Mouse (Mus musculus) embryonic facial prominence, embryonic 11.5 days (tissue): ENCODE measurements around the gene Klf7. TPM values are rescaled to one million over a fixed set of nuclear protein-coding genes. Genes with fewer than 3 reads are reported as not detected.

ENCODE experiments used
- ATAC-seq: fragments of 200-750 bp; cut with Nextera tagmentation; replicated peaks from 2 replicates; pipeline ENCODE4 v1.8.0; 2017; ENCODE audit warnings: low read depth; ENCODE audit not compliant: insufficient number of reproducible peaks, low FRiP score, low TSS enrichment
- DNase-seq: peaks from one replicate; pipeline ENCODE4 v3.0.0-alpha.2; 2015; ENCODE audit warnings: low spot score
- H3K27ac ChIP-seq: fragments of 300-500 bp; sonication (generic); replicated peaks from 2 replicates; pipeline ENCODE4 v1.5.1; 2014; ENCODE audit warnings: mild to moderate bottlenecking, low read depth, low read length, control low read depth
- H3K27me3 ChIP-seq: fragments of 300-500 bp; sonication (generic); 2 replicates; pipeline ENCODE4 v1.6.1; 2014; ENCODE audit warnings: mild to moderate bottlenecking, low read length, moderate library complexity, mixed read lengths; ENCODE audit not compliant: control insufficient read depth, insufficient read depth
- H3K36me3 ChIP-seq: fragments of 300-500 bp; sonication (generic); replicated peaks from 2 replicates; pipeline ENCODE4 v1.6.1; 2014; ENCODE audit warnings: low read depth, mild to moderate bottlenecking, low read length, moderate library complexity, mixed read lengths; ENCODE audit not compliant: control insufficient read depth, insufficient read depth
- H3K4me1 ChIP-seq: fragments of 300-500 bp; sonication (generic); 2 replicates; pipeline ENCODE4 v1.6.1; 2014; ENCODE audit warnings: low read length, mixed read lengths; ENCODE audit not compliant: control insufficient read depth, insufficient read depth
- H3K4me2 ChIP-seq: fragments of 300-500 bp; sonication (generic); 2 replicates; pipeline ENCODE4 v1.6.1; 2014; ENCODE audit warnings: low read depth, mild to moderate bottlenecking, control low read depth, low read length, moderate library complexity
- H3K4me3 ChIP-seq: fragments of 300-500 bp; sonication (generic); 2 replicates; pipeline ENCODE4 v1.5.1; 2014; ENCODE audit warnings: low read depth, low read length, control low read depth
- H3K9ac ChIP-seq: fragments of 300-500 bp; sonication (generic); replicated peaks from 2 replicates; pipeline ENCODE4 v1.6.1; 2014; ENCODE audit warnings: mild to moderate bottlenecking, control low read depth, low read length
- H3K9me3 ChIP-seq: fragments of 300-500 bp; sonication (generic); replicated peaks from 2 replicates; pipeline ENCODE4 v1.6.1; 2016; ENCODE audit warnings: mild to moderate bottlenecking, low read length, inconsistent platforms, mixed read lengths; ENCODE audit not compliant: control insufficient read depth
- WGBS: fragments of 180-500 bp; shearing (Covaris S2); extraction: QIAGEN DNeasy Blood & Tissue Kit; methylation state at CpG from one replicate; pipeline ENCODE4 v1.1.7; 2014; 5-methylcytosine and 5-hydroxymethylcytosine counted together
- polyA plus RNA-seq: library from polyadenylated mRNA; unstranded; fragments of >200 nt; fragmentation: Nextera tagmentation; extraction: Ambion mirVana; gene quantifications from 2 replicates; pipeline ENCODE4 v1.2.1, GENCODE M21; 2014

Klf7 gene
- polyA plus RNA-seq, 1 experiment from 2014 or later, result 15.6 TPM

GRCm38 (mm10) chr1:64040061-64040686 lies 81.9 kb downstream of the Klf7 start:
- 81% methylated on average over 10 of the region's 10 CpGs for WGBS
- ATAC-seq (no peak), DNase-seq (no peak)
- no peaks in the 10 kb centered on the region for H3K9me3 ChIP-seq
- H3K27me3 ChIP-seq, result no peaks in the 10 kb centered on the region
- no peak overlapping the region for H3K27ac ChIP-seq
- H3K4me3 ChIP-seq, result no peak overlapping the region
- no peaks in the 10 kb centered on the region for H3K36me3 ChIP-seq
- no peak overlapping the region for H3K4me2 ChIP-seq
- H3K9ac ChIP-seq, result no peak overlapping the region
- no peaks in the 10 kb centered on the region; the same call in 1 of the 2 replicates for H3K4me1 ChIP-seq

GRCm38 (mm10) chr1:64038343-64038742 lies 83.7 kb downstream of the Klf7 start:
- Histone ChIP-seq H3K27me3 (no peaks in the 10 kb centered on the region), H3K4me1 (no peaks in the 10 kb centered on the region), H3K36me3 (no peaks in the 10 kb centered on the region), H3K9me3 (no peaks in the 10 kb centered on the region), H3K9ac (no peak overlapping the region), H3K4me2 (no peak overlapping the region), H3K4me3 (no peak overlapping the region), H3K27ac (no peak overlapping the region)
- ATAC-seq, result no peak
- no peak for DNase-seq
- 80% methylated on average over 5 of the region's 5 CpGs for WGBS

GRCm38 (mm10) chr1:64037800-64038199 lies 84.3 kb downstream of the Klf7 start:
- H3K27ac ChIP-seq, result no peak overlapping the region
- WGBS, result 89% methylated on average over 6 of the region's 6 CpGs
- H3K36me3 ChIP-seq, result no peaks in the 10 kb centered on the region
- DNase-seq (no peak), ATAC-seq (no peak)
- H3K4me2 ChIP-seq, result no peak overlapping the region
- no peak overlapping the region for H3K4me3 ChIP-seq
- H3K4me1 ChIP-seq, result no peaks in the 10 kb centered on the region
- no peaks in the 10 kb centered on the region for H3K9me3 ChIP-seq
- H3K9ac ChIP-seq, result no peak overlapping the region
- H3K27me3 ChIP-seq, result no peaks in the 10 kb centered on the region

- Histone ChIP-seq H3K27me3 (no peaks in the 10 kb centered on the region), H3K4me3 (no peak overlapping the region), H3K4me2 (no peak overlapping the region), H3K27ac (no peak overlapping the region), H3K4me1 (no peaks in the 10 kb centered on the region), H3K9me3 (no peaks in the 10 kb centered on the region), H3K36me3 (no peaks in the 10 kb centered on the region), H3K9ac (no peak overlapping the region)
- WGBS, result 83% methylated on average over 7 of the region's 7 CpGs
- ATAC-seq (no peak), DNase-seq (no peak)
Measured at GRCm38 (mm10) chr1:64036881-64037452, 85.1 kb downstream of the Klf7 start.

- ATAC-seq (no peak), DNase-seq (no peak)
- no peaks in the 10 kb centered on the region for H3K9me3 ChIP-seq
- no peaks in the 10 kb centered on the region for H3K4me1 ChIP-seq
- no peaks in the 10 kb centered on the region for H3K27me3 ChIP-seq
- no peak overlapping the region for H3K4me3 ChIP-seq
- H3K36me3 ChIP-seq, result no peaks in the 10 kb centered on the region
- H3K4me2 ChIP-seq, result no peak overlapping the region
- 75% methylated on average over 7 of the region's 7 CpGs for WGBS
- H3K9ac ChIP-seq, result no peak overlapping the region
- H3K27ac ChIP-seq, result no peak overlapping the region
Measured at GRCm38 (mm10) chr1:64035804-64036203, 86.3 kb downstream of the Klf7 start.

GRCm38 (mm10) chr1:64035087-64035791 lies 86.8 kb downstream of the Klf7 start:
- DNase-seq (no peak), ATAC-seq (no peak)
- no peaks in the 10 kb centered on the region for H3K36me3 ChIP-seq
- no peak overlapping the region for H3K27ac ChIP-seq
- no peak overlapping the region for H3K4me2 ChIP-seq
- no peaks in the 10 kb centered on the region for H3K9me3 ChIP-seq
- no peak overlapping the region for H3K9ac ChIP-seq
- no peaks in the 10 kb centered on the region for H3K27me3 ChIP-seq
- no peak overlapping the region for H3K4me3 ChIP-seq
- H3K4me1 ChIP-seq, result no peaks in the 10 kb centered on the region
- WGBS, result 87% methylated on average over 15 of the region's 15 CpGs

GRCm38 (mm10) chr1:64032502-64033231 lies 89.4 kb downstream of the Klf7 start:
- Histone ChIP-seq H3K36me3 (no peaks in the 10 kb centered on the region), H3K9ac (no peak overlapping the region), H3K27me3 (no peaks in the 10 kb centered on the region), H3K27ac (no peak overlapping the region), H3K4me3 (no peak overlapping the region), H3K4me2 (no peak overlapping the region), H3K4me1 (no peaks in the 10 kb centered on the region), H3K9me3 (no peaks in the 10 kb centered on the region)
- DNase-seq (no peak), ATAC-seq (no peak)
- WGBS, result 88% methylated on average over 9 of the region's 9 CpGs

- no peak overlapping the region for H3K4me3 ChIP-seq
- no peak overlapping the region for H3K9ac ChIP-seq
- no peak overlapping the region for H3K27ac ChIP-seq
- ATAC-seq (no peak), DNase-seq (no peak)
- H3K27me3 ChIP-seq, result no peaks in the 10 kb centered on the region
- H3K4me1 ChIP-seq, result peaks cover 4% of the 10 kb centered on the region; the same call in 1 of the 2 replicates
- no peak overlapping the region for H3K4me2 ChIP-seq
- H3K9me3 ChIP-seq, result no peaks in the 10 kb centered on the region
- 96% methylated on average over 3 of the region's 3 CpGs for WGBS
- H3K36me3 ChIP-seq, result no peaks in the 10 kb centered on the region
Measured at GRCm38 (mm10) chr1:64021986-64022385, 100.1 kb downstream of the Klf7 start.
